Mouse (Mus musculus): ENCODE measurements around the gene Bin2. TPM values are rescaled to one million over a fixed set of nuclear protein-coding genes. Genes with fewer than 3 reads are reported as not detected.
"Not testable (repeated sequence)": the region's sequence is repeated elsewhere in the genome, so short reads cannot be mapped to it uniquely, and the experiment has no call there.

The Bin2 gene
- polyA plus RNA-seq, 1 experiment: 2.1 TPM

GRCm38 (mm10) chr15:100616221-100616620 lies 53.1 kb downstream of the Bin2 start:
- no peak for DNase-seq (ENCODE audit: low read depth)

GRCm38 (mm10) chr15:100615825-100616220 lies 53.5 kb downstream of the Bin2 start:
- no peak for DNase-seq (ENCODE audit: low read depth)

- no peak for DNase-seq (ENCODE audit: low read depth)
Measured at GRCm38 (mm10) chr15:100614996-100615824, 54.1 kb downstream of the Bin2 start, which contains the start of gene Dazap2. TSS of gene Dazap2 (plus strand) at chr15:100615349.

GRCm38 (mm10) chr15:100614218-100614995 lies 54.9 kb downstream of the Bin2 start:
- DNase-seq (ENCODE audit: low read depth): no peak

GRCm38 (mm10) chr15:100613584-100613983 lies 55.8 kb downstream of the Bin2 start:
- DNase-seq (ENCODE audit: low read depth): no peak

- DNase-seq (ENCODE audit: low read depth): no peak
Measured at GRCm38 (mm10) chr15:100612432-100612831, 56.9 kb downstream of the Bin2 start.

- DNase-seq (ENCODE audit: low read depth): no peak
Measured at GRCm38 (mm10) chr15:100611951-100612350, 57.4 kb downstream of the Bin2 start.

GRCm38 (mm10) chr15:100606677-100607076 lies 62.7 kb downstream of the Bin2 start:
- DNase-seq (ENCODE audit: low read depth): not testable (repeated sequence)

- no peak for DNase-seq (ENCODE audit: low read depth)
Measured at GRCm38 (mm10) chr15:100601669-100602068, 67.7 kb downstream of the Bin2 start.

GRCm38 (mm10) chr15:100600696-100601272 lies 68.6 kb downstream of the Bin2 start:
- DNase-seq (ENCODE audit: low read depth): no peak

GRCm38 (mm10) chr15:100600047-100600695 lies 69.2 kb downstream of the Bin2 start:
- DNase-seq (ENCODE audit: low read depth): no peak

GRCm38 (mm10) chr15:100599276-100600046 lies 69.9 kb downstream of the Bin2 start, which contains the start of gene Pou6f1:
TSS of gene Pou6f1 (minus strand) at chr15:100599984.
- no peak for DNase-seq (ENCODE audit: low read depth)

- no peak for DNase-seq (ENCODE audit: low read depth)
Measured at GRCm38 (mm10) chr15:100598883-100599275, 70.5 kb downstream of the Bin2 start.

- no peak for DNase-seq (ENCODE audit: low read depth)
Measured at GRCm38 (mm10) chr15:100598287-100598882, 71.0 kb downstream of the Bin2 start.

GRCm38 (mm10) chr15:100592817-100593216 lies 76.5 kb downstream of the Bin2 start:
- no peak for DNase-seq (ENCODE audit: low read depth)

Other genes with a start within 250 kb of the Bin2 start
- gene Gm5475, start 247.4 kb downstream of the Bin2 start, polyA plus RNA-seq (2012; rRNA removed): 0.36 and 0.37 TPM in 2 replicates
- 106 and 126 TPM in 2 replicates for gene Slc11a2, start 244.5 kb downstream of the Bin2 start, polyA plus RNA-seq (2012; rRNA removed)
- 47.8 and 59.6 TPM in 2 replicates for gene Letmd1, start 200.5 kb downstream of the Bin2 start, polyA plus RNA-seq (2012; rRNA removed)
- 7.8 and 9.1 TPM in 2 replicates for gene Csrnp2, start 174.1 kb downstream of the Bin2 start, polyA plus RNA-seq (2012; rRNA removed)
- gene Tfcp2, start 117.5 kb downstream of the Bin2 start, polyA plus RNA-seq (2012; rRNA removed): 11.4 and 14.6 TPM in 2 replicates
- 30.3 and 39.2 TPM in 2 replicates for gene Pou6f1, start 69.6 kb downstream of the Bin2 start, polyA plus RNA-seq (2012; rRNA removed)
- gene Dazap2, start 54.2 kb downstream of the Bin2 start, polyA plus RNA-seq (2012; rRNA removed): 863 and 939 TPM in 2 replicates
- gene Smagp, start 32.6 kb downstream of the Bin2 start, polyA plus RNA-seq (2012; rRNA removed): 94.8 and 140 TPM in 2 replicates
- gene Cela1, start 18.4 kb upstream of the Bin2 start, polyA plus RNA-seq (2012; rRNA removed): 26.0 and 89.9 TPM in 2 replicates
- 3.7 and 5.2 TPM in 2 replicates for gene Galnt6, start 59.8 kb upstream of the Bin2 start, polyA plus RNA-seq (2012; rRNA removed)
- 11.7 and 14.2 TPM in 2 replicates for gene Slc4a8, start 92.2 kb upstream of the Bin2 start, polyA plus RNA-seq (2012; rRNA removed)
- 1.1 and 1.6 TPM in 2 replicates for gene Scn8a, start 200.3 kb upstream of the Bin2 start, polyA plus RNA-seq (2012; rRNA removed)